Mouse (Mus musculus): Measurements from ENCODE around the gene Ercc6l2. TPM values are rescaled to one million over a fixed set of nuclear protein-coding genes. Genes with fewer than 3 reads are reported as not detected.

The Ercc6l2 gene
- total RNA-seq, 2 experiments from 2014 or later = 16.5 to 17.9 TPM

DNA sequence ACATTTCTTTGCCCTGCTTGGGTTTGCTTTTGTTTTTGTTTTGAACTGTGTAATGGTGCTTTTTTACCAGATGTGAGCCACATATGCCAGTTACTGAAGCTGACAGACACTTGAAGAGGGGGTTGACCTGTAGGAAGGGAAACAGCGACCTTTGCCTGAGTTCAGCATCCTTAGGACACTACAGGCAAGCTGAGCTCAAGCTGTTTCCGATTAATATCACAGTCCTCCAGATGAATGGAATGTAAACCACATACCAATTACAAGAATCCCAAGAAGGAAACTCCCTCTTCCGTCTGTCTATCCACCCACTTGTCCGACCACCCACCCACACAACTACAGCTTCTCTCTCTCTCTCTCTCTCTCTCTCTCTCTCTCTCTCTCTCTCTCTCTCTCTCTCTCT is 112.3 kb downstream of the Ercc6l2 start:
- no peak for DNase-seq (ENCODE audit: extremely low spot score in 1 of 2, low spot score in 1 of 2)

DNA sequence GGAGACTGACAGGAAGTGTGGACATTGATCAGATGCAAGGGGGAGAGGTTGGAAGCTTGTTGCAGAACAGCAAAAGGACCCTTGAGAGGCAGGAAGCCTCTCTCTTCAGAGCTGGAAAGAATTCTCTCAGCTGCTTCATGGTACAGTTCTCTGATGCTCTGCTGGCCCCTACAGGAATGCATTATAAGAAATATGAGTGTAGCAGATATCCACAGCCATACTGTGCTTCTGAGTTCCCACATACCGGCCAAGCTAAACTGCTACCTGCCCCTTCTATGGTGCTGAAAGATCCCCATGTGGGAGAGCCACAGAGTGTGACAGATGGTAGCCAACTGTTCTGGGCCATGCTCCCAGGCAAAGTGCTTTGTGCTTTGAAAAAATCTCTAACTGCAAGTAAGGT is 114.3 kb downstream of the Ercc6l2 start:
- peak in 1 of 2 experiments; percentile 32 for DNase-seq (ENCODE audit: extremely low spot score in 1 of 2, low spot score in 1 of 2)

DNA sequence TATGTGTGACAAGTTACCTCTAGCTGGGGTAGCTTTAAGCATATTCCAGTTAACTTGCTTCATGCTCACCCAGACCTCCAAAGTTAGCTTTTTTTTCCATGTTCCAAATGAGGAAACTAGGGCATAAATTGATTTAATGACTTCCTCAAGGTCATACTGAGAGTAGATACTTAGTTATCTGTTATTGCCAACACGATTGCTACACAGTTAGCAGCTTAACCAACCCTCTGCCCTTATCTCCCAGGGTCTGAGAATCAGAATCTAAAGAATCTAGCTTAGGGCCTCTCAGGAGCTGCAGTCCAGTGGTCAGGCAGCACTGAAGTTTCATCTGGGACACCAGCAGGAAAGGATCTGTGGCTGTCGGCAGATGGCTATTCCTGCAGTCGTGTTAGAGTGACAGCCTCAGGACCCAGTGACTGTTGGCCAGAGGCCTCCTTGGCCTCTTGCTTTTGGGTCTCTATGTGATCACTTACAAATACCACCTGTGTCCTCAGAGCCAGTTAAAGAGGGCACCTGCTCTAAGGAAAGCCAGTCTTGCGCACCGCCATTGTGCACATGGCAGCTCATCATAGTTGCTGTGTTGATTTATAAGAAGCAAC is 115.0 kb downstream of the Ercc6l2 start:
- no peak for DNase-seq (ENCODE audit: extremely low spot score in 1 of 2, low spot score in 1 of 2)

DNA sequence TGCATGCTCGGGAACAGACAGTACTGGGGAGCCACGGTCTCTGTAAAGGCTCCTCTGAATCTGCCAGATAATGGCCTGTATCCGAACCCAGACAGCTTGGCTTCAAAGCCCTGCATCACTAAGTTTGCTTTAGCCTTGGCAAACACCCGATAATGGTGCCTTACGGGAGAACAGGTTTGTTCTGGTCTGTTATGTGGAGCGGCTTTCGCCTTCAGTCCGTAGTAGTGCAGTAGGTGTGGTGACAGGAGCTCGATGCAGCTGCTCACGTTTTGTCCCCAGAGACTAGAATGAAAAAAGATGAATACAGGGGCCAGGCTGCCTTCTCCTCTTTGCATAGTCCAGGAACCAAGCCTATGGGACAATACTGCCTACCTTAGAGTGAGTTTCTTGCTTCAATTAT is 115.5 kb downstream of the Ercc6l2 start:
- no peak for DNase-seq (ENCODE audit: extremely low spot score in 1 of 2, low spot score in 1 of 2)

DNA sequence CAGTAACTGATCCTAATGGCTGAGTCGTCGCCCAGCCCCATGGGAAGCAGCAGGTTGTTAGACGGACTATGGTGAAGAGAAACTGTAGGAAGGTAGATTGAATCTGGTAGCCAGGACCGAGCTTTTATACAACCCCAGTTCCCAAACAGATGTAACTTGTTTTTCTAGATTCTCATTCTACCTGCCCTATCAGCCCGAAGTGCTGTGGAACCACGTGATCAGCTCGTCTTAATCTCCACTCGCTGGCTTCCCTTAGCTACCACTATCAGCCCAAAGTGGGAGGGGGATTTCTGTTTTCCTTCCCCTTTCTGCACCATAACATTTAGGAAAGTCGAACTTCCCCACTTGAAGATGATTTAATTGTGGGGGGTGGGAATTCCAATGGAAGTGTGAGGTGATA is 121.3 kb downstream of the Ercc6l2 start:
- DNase-seq (ENCODE audit: extremely low spot score in 1 of 2, low spot score in 1 of 2) = no peak

DNA sequence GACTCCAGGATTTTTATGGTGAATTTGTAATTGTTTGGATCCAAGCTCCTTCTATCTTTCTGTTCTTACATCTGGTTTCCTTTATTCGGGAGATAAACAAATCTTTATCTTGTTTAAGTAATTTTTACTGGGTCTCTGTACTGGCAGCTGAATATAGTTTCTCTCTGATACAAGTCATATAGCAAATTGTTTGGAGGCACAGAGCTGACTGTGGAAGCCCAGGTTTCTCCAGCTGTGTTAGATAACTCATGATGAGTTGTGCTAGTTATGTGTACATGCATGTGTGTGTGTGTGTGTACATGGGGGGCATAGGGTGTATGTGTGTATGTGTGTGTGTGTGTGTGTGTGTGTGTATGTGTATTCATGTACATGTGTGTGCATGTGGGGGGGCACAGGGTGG is 125.2 kb downstream of the Ercc6l2 start:
- DNase-seq (ENCODE audit: extremely low spot score in 1 of 2, low spot score in 1 of 2) = no peak

DNA sequence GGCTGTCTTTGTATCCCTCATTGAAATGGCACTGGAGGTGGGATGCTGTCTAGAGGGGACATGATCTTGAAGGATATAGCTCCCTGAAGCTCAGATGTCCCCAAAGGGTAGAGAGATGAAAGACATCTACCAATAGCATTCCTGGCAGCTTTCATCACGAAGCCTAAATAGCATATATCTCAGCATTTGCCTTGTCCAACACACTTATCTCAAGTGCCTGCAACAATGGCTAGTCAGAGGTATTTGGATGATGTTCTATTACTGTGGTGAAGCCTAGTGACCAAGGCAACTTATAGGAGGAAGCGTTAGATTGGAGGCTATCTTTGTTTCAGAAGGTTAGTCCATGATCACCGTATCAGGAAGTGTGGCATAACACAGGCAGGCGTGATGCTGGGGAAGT is 126.1 kb downstream of the Ercc6l2 start:
- DNase-seq (ENCODE audit: extremely low spot score in 1 of 2, low spot score in 1 of 2) = no peak

DNA sequence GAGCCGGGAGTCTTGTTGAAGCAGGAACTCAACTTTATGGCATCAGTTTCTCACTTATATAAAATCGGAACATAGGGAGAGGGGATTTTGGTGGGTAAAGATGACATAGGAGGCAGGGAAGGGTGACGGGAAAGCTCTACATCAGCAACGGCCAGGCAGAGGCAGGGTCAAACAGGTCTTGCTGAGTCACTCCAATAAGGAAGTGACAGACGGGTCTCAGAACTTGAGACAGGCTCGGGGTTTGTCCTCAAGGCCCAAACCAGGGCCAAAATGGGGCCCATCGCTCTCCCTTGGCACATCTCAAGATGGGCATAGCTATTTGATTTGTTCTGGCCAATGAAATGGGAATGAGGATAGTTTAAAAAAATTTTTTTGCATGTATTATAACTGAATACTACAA is 128.6 kb downstream of the Ercc6l2 start:
- DNase-seq (ENCODE audit: extremely low spot score in 1 of 2, low spot score in 1 of 2) = no peak

DNA sequence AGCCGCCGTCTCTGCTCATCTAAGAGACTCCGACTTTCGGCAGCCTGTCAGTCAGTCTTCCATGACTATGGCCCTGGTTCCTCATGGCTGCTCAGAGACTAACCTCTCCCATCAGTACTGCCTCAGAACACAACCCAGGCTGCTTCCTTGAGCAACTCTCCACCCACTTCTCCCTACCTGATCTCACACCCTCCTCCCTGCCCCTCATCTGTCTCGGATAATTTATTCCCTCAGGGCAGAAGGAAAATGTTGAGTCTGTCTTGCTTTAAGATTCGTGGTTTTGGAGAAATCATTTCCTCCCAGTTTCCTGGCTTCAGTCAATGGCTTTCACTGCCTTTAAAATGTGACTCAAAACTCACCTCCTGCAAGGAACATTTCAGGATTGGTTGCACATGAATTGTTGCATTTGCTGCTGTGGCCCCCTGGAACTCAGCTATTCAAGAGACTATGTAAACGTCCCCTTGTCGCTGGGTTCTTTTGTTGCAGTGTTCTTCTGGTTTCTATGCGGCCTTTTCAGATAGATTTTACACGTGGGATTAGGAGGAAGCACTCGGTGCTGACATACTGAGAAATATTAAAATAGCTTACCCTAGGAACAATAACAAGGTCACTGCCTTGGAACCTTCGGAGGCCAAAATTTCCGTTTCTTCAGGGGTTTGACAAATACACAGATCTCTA is 129.4 kb downstream of the Ercc6l2 start:
- no peak for DNase-seq (ENCODE audit: extremely low spot score in 1 of 2, low spot score in 1 of 2)

Other genes starting within 250 kb of the Ercc6l2 start
- 10 to 100 TPM; 39.9 to 47.9 TPM for gene Ptch1, start 241.6 kb upstream of the Ercc6l2 start, total RNA-seq (2021)